Mouse (Mus musculus): ENCODE data around the gene Gda. TPM values are rescaled to one million over a fixed set of nuclear protein-coding genes. Genes with fewer than 3 reads are reported as not detected.

Gene Gda
- polyA plus RNA-seq, 1 experiment from 2014 or later, result 0.63 TPM

DNA sequence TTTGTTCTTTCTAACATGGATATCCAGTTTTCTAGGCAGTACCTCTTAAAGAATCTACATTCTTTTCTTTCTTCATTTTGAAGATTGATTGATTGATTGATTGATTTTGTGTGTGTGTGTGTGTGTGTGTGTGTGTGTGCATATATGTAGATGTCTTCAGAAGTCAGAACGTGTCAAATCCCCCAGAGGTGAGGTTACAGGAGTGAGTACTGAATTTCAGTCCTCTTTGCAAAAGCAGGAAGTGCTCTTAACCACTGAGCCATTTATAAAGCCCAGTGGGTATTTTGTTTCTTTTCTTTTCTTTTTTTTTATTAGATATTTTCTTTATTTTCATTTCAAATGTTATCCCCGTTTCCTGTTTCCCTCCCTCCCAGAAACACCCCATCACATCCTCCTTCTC, 86.4 kb downstream of the Gda start:
- H3K4me2 ChIP-seq, result no peak overlapping the region
- no peak for ATAC-seq (ENCODE audit: low read depth)
- no peaks in the 10 kb centered on the region for H3K27me3 ChIP-seq
- no peak overlapping the region for H3K9ac ChIP-seq
- H3K9me3 ChIP-seq, result no peaks in the 10 kb centered on the region
- H3K4me3 ChIP-seq, result no peak overlapping the region
- no peaks in the 10 kb centered on the region for H3K4me1 ChIP-seq (replicated peaks)
- no peak overlapping the region for H3K27ac ChIP-seq (replicated peaks)
- WGBS, result 79% methylated on average over 2 of the region's 2 CpGs
- H3K36me3 ChIP-seq, result no peaks in the 10 kb centered on the region

DNA sequence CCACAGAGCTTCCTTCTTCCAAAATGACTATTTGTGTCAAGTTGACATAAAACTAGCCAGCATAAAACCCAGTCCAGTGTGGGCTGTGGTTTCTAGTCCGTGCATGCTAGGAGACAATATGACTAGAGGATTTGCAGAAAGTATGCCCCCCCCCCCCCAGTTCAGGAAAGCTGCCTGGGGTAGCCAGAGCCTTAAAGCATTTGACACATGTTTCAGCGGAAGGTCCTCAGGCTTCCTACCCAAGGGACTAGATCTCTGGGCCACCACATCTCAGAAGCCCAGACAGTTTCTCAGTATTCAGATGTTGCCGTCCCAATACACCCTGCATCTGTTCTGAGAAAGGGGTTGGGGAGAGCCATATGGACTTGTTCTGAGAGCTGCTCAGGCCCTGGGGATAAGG, 89.0 kb downstream of the Gda start:
- Histone ChIP-seq H3K4me2 (no peak overlapping the region), H3K9me3 (no peaks in the 10 kb centered on the region), H3K4me1 (replicated peaks) (no peaks in the 10 kb centered on the region), H3K27ac (replicated peaks) (no peak overlapping the region), H3K36me3 (no peaks in the 10 kb centered on the region), H3K4me3 (no peak overlapping the region), H3K9ac (no peak overlapping the region), H3K27me3 (no peaks in the 10 kb centered on the region)
- ATAC-seq (ENCODE audit: low read depth), result no peak
- 78% methylated on average over 3 of the region's 3 CpGs for WGBS

DNA sequence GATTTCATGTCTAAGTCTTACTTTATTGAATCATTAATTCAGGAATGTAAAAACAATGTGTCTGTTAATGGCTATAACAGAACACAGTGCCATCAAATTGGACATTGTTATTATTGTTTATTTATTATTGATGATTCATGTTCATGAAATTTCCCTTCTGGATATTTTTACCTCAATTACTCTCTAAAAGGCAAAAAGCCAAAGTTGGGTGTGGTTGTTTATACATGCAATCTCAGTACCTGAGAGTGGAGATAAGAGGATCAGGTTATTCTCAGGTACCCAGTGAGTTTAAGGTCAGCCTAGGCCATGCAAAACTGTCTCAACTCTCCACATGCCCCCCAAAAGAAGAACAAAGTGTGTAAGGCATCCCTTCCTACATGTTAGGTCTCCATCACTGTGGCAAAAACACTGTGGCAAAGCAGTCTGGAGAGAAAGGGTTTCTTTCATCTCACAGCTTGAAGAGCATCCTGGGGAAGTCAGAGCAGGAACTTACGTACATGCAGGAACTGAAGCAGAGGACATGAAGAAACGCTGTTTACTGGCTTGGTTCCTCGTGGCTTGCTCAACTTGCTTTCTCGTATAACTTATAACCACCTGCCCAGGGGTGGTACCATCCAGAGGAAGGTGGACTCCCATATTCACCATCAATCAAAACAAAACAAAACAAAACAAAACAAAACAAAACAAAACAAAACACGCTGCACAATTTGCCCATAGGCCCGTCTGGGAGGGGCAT, 89.6 kb downstream of the Gda start:
- Histone ChIP-seq H3K27ac (replicated peaks) (no peak overlapping the region), H3K27me3 (no peaks in the 10 kb centered on the region), H3K9me3 (no peaks in the 10 kb centered on the region), H3K4me1 (replicated peaks) (no peaks in the 10 kb centered on the region), H3K4me2 (no peak overlapping the region), H3K9ac (no peak overlapping the region), H3K4me3 (no peak overlapping the region), H3K36me3 (no peaks in the 10 kb centered on the region)
- WGBS, result 84% methylated on average over 6 of the region's 6 CpGs
- ATAC-seq (ENCODE audit: low read depth), result no peak

DNA sequence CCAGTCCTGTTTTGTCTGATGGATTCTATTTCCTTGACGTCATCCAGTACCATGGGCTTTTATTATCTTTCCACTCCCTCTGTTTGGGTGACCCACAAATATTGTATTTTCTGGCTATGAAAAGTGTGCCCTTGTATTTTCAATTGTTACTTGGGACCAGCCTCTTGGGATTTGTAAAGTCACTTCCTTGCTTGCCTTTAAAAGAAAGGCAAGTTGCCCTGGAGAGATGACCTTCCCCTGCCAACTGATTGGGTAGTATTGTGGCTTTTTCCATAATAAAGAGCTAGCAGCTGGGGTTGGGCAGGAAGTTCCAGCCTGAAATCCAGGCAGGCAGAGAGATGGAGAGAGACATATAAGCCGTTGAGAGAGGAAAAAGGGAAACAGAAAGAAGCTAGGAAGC, 91.5 kb downstream of the Gda start:
- no peak overlapping the region for H3K4me3 ChIP-seq
- no peak for ATAC-seq (ENCODE audit: low read depth)
- H3K4me1 ChIP-seq (replicated peaks), result no peaks in the 10 kb centered on the region
- H3K27ac ChIP-seq (replicated peaks), result no peak overlapping the region
- no peak overlapping the region for H3K4me2 ChIP-seq
- WGBS, result 63% methylated on average over 2 of the region's 2 CpGs
- H3K36me3 ChIP-seq, result no peaks in the 10 kb centered on the region
- no peaks in the 10 kb centered on the region for H3K27me3 ChIP-seq
- no peak overlapping the region for H3K9ac ChIP-seq
- H3K9me3 ChIP-seq, result no peaks in the 10 kb centered on the region

DNA sequence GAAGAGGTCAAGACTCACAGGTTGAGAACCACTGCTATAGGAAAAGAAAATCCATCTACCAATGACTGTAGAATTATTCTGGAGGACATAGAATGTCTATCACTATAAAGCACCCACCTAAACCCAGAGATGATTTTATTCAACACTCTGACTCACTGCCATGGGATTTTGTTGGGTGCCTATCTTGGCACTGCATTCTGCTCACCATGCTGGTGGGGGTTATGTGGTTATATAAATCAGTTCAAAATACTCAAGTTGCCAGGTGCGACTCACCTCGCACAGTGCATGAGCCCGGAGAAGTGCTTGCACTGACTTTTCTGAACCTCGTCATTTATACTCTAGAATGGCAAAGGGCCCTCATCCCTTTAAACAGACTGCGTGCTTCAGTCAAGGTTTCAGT, 94.0 kb downstream of the Gda start:
- H3K27ac ChIP-seq (replicated peaks), result no peak overlapping the region

DNA sequence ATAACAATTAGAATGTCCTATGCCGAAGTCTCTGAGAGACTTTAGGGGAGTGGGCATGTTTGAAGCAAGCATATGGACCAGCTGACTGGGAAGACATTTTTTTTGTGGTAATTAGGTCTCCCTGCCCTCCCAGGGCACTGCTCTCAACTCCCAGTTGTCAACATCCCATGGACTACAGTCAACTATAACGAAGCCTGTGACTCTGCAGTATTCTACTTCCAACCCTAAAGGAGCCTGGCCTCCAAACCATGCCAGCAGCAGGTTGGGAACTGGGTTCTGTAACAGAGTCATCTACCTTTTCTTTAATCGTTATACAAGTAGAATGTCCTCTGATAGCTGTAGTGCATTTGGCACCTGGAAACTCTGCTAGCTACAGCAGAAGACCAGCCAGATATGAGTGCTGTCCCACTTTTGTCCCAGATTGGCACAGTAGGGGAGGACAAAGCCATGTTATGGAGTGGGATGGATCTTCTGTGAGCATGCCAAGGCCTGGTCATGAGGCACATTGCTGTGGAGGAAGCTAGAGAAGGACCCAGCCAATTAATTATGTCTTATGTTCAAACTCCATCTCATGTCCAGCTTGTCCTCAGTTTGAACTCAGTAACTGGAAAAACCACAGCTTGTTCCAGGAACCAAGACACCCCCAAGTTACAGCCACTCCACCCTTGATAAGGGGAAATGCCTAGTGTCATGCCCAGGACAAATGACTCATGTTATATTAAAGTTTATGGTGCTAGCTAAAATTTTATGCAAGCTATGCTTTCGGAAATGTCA, 96.6 kb downstream of the Gda start:
- Histone ChIP-seq H3K9me3 (no peaks in the 10 kb centered on the region), H3K4me3 (no peak overlapping the region), H3K27ac (replicated peaks) (no peak overlapping the region), H3K9ac (no peak overlapping the region), H3K4me1 (replicated peaks) (no peaks in the 10 kb centered on the region), H3K36me3 (no peaks in the 10 kb centered on the region), H3K27me3 (no peaks in the 10 kb centered on the region), H3K4me2 (no peak overlapping the region)
- WGBS, result 91% methylated on average over 4 of the region's 4 CpGs
- no peak for ATAC-seq (ENCODE audit: low read depth)

More for the DNA sequence above, 94.0 kb downstream of the Gda start:
- no peaks in the 10 kb centered on the region for H3K27me3 ChIP-seq
- WGBS, result 95% methylated on average over 5 of the region's 5 CpGs
- H3K4me1 ChIP-seq (replicated peaks), result no peaks in the 10 kb centered on the region
- no peak overlapping the region for H3K4me3 ChIP-seq
- no peak overlapping the region for H3K9ac ChIP-seq
- ATAC-seq (ENCODE audit: low read depth), result no peak
- no peak overlapping the region for H3K4me2 ChIP-seq
- no peaks in the 10 kb centered on the region for H3K36me3 ChIP-seq
- no peaks in the 10 kb centered on the region for H3K9me3 ChIP-seq

DNA sequence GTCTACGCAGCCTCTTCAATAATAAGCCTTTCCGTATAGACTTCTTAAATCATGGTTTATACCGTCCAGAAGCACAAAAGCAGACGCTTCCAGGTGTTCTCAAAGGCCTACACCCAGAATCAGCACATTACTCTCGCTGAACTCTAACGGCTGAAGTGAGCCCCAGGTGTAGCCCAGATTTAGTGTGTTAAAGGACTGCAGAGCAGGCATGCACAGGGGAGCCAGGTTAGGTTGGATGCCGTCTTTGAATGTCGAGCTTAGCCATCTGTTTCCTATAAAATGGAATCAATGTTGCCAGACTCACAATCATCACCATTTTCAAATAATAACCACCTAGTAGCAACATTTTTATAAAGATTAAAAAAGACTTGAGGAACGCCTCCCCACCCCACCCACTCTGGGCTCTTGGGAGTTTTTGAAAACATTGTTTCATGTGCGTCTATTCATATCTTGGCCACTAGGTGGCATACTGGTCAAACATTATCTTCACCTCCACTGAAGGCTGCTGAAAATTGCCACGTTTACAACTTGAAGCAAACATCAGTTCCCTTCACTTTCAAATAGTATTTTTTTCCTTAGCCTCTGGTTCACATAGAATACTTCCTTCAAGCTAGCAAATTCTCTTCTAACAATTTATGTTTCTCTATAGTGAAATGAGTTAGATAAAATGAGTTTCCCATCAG, 100.0 kb downstream of the Gda start:
- Histone ChIP-seq H3K27ac (replicated peaks) (no peak overlapping the region), H3K9ac (no peak overlapping the region), H3K27me3 (no peaks in the 10 kb centered on the region), H3K36me3 (no peaks in the 10 kb centered on the region), H3K4me2 (no peak overlapping the region), H3K4me1 (replicated peaks) (no peaks in the 10 kb centered on the region), H3K4me3 (no peak overlapping the region), H3K9me3 (no peaks in the 10 kb centered on the region)
- WGBS, result 48% methylated on average over 11 of the region's 11 CpGs
- peak; percentile 60 for ATAC-seq (ENCODE audit: low read depth)

DNA sequence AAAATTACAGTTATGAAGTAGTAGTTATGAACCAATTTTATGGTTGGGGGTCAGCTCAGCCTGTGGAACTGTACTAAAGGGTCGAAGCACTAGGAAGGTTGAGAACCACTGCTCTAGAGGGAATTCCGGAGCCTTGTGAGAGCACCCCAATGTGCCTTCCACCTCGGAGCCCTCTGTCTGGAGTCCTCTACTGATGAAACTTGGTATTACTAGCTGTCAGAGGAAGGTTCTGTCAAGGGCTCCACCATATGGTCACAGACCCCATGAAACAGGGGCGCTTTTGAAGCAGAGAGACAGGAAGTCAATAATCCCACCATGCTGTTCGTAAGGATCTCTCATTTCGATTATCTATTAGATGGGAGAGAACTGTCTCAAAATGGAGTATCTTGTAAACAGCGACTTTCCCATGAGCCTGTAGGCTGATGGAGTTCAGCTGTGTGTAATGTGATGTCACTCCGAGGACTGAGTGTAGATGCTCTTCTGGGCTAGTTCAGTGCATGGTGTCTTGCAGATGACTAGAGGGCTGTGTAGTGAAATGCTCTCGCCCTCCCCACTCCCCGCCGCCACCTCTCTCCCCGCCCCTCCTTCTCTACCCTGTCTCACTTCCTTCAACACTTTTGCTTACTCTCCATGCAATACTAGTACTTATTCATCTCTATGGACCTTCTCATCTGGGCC, 100.7 kb downstream of the Gda start:
- no peak for ATAC-seq (ENCODE audit: low read depth)
- H3K9me3 ChIP-seq, result no peaks in the 10 kb centered on the region
- no peak overlapping the region for H3K9ac ChIP-seq
- no peaks in the 10 kb centered on the region for H3K27me3 ChIP-seq
- H3K4me2 ChIP-seq, result no peak overlapping the region
- no peak overlapping the region for H3K27ac ChIP-seq (replicated peaks)
- no peaks in the 10 kb centered on the region for H3K4me1 ChIP-seq (replicated peaks)
- no peak overlapping the region for H3K4me3 ChIP-seq
- 82% methylated on average over 12 of the region's 12 CpGs for WGBS
- no peaks in the 10 kb centered on the region for H3K36me3 ChIP-seq

DNA sequence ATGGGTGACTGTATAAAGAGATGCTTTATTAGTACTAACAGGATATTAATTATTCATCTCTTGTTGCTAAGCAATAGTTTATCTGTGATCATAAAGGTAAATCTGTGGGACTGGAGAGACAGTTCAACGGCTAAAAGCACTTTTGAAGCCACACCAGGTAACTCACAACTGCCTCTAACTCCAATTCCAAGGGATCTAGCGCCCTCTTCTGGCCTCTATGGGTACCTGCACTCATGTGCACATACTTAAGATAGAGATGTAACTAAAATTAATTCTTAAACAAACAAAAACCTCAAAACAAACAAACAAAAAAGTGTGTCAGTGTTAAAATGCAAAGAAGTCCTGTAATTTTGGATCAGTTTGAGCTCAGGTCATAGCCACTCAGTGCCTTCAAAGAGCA, 101.9 kb downstream of the Gda start:
- no peaks in the 10 kb centered on the region for H3K36me3 ChIP-seq
- ATAC-seq (ENCODE audit: low read depth), result no peak
- 47% methylated on average over 2 of the region's 2 CpGs for WGBS

DNA sequence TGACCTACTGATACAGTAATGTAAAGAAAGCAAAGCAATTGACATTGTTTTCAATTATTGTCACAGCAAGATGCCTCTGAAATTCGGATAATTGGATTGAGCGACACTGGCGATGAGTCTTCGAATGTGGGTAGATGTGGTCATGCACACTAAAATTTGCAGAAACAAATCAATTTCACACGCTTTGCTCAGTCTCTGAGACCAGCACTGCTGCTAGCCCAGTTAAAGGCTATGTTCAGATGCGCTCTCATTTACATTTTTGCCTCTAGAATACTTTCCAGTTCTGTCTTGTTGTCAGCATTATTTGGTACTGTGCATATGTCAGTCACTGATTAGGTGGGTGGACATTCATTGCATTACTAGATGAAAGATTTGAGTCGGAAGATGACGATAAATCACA, 102.5 kb downstream of the Gda start:
- 42% methylated on average over 8 of the region's 8 CpGs for WGBS
- H3K4me3 ChIP-seq, result no peak overlapping the region
- H3K4me2 ChIP-seq, result no peak overlapping the region
- no peak overlapping the region for H3K27ac ChIP-seq (replicated peaks)
- H3K27me3 ChIP-seq, result no peaks in the 10 kb centered on the region
- H3K9ac ChIP-seq, result no peak overlapping the region
- H3K9me3 ChIP-seq, result no peaks in the 10 kb centered on the region
- H3K4me1 ChIP-seq (replicated peaks), result no peaks in the 10 kb centered on the region
- H3K36me3 ChIP-seq, result no peaks in the 10 kb centered on the region
- ATAC-seq (ENCODE audit: low read depth), result peak; percentile 66; the same call in 1 of the 2 replicates

More for the DNA sequence above, 101.9 kb downstream of the Gda start:
- H3K4me1 ChIP-seq (replicated peaks), result no peaks in the 10 kb centered on the region
- H3K27me3 ChIP-seq, result no peaks in the 10 kb centered on the region
- no peak overlapping the region for H3K27ac ChIP-seq (replicated peaks)
- H3K9me3 ChIP-seq, result no peaks in the 10 kb centered on the region
- H3K9ac ChIP-seq, result no peak overlapping the region
- no peak overlapping the region for H3K4me2 ChIP-seq
- no peak overlapping the region for H3K4me3 ChIP-seq

DNA sequence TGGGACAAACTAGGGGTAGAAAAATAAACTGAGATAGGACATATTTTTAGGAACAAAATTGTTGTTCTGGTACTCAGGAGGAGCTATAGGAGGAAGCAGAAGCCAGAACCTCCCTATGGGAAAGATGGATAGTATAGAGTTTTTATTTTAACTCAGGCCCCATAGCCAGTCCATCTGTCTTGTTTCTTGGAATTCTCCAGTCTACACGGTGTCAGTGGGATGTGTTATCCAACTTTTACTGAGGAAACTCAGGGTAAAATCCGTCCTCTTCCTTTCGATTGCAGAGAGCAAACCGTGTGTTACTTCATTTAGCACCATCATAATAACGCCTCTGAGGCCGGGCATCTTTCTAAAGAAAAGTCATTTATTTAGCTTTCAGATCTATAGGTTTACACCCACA, 104.1 kb downstream of the Gda start:
- H3K4me3 ChIP-seq, result no peak overlapping the region
- no peak overlapping the region for H3K4me2 ChIP-seq
- H3K9me3 ChIP-seq, result no peaks in the 10 kb centered on the region
- no peak for ATAC-seq (ENCODE audit: low read depth)
- H3K36me3 ChIP-seq, result no peaks in the 10 kb centered on the region
- WGBS, result 89% methylated on average over 6 of the region's 6 CpGs
- no peaks in the 10 kb centered on the region for H3K4me1 ChIP-seq (replicated peaks)
- H3K27me3 ChIP-seq, result no peaks in the 10 kb centered on the region
- no peak overlapping the region for H3K27ac ChIP-seq (replicated peaks)
- no peak overlapping the region for H3K9ac ChIP-seq

DNA sequence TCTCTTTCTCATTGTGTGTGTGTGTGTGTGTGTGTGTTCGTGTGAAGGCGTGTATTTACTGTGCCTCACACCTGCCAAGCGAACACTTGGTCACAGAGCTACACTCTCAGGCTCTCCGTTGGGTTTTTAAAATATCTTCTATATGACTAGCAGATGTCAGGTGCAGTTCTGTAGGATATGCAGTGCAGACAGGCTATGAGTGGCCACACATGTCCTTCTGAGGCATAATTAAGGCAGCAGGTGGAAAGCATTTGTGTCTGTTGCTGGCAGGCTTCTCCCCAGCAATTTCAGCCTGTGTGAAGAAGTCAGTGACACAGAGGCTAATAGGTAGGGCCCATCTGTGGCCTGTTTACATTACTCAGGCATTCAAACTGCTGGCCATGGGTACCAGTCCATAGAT, 104.7 kb downstream of the Gda start:
- no peaks in the 10 kb centered on the region for H3K4me1 ChIP-seq (replicated peaks)
- H3K4me3 ChIP-seq, result no peak overlapping the region
- ATAC-seq (ENCODE audit: low read depth), result no peak
- no peak overlapping the region for H3K9ac ChIP-seq
- WGBS, result 69% methylated on average over 4 of the region's 4 CpGs
- H3K27ac ChIP-seq (replicated peaks), result no peak overlapping the region
- H3K36me3 ChIP-seq, result no peaks in the 10 kb centered on the region
- H3K27me3 ChIP-seq, result no peaks in the 10 kb centered on the region
- H3K9me3 ChIP-seq, result no peaks in the 10 kb centered on the region
- H3K4me2 ChIP-seq, result no peak overlapping the region
